Mouse (Mus musculus) testis, adult 2 months (tissue): ENCODE measurements around the gene Brinp1.

Source experiments
- CTCF ChIP-seq: fragments of 200-500 bp; IDR thresholded peaks from 2 replicates; pipeline ENCODE4 v1.5.1; 2012; ENCODE audit warnings: low read depth, mild to moderate bottlenecking, inconsistent platforms, low read length, moderate library complexity; ENCODE audit not compliant: control insufficient read depth, insufficient read depth, insufficient replicate concordance
- POLR2A ChIP-seq: fragments of 200-500 bp; IDR thresholded peaks from 2 replicates; pipeline ENCODE4 v1.6.1; 2012; ENCODE audit warnings: low read depth, mild to moderate bottlenecking, inconsistent platforms, low read length, moderate library complexity; ENCODE audit not compliant: control insufficient read depth

- TF ChIP-seq POLR2A, result no peak
- TF ChIP-seq CTCF, result no peak
Observed at GRCm38 (mm10) chr4:68767393-68767792, 186.8 kb downstream of the Brinp1 start.
